Mouse (Mus musculus): ENCODE measurements at regions not wholly inside any gene's neighbourhood (a gene's known extent, or its start where the extent isn't known, plus 50 kb on each side); places are given as distances from the start of the nearest gene placed in this dataset.

GRCm38 (mm10) chr14:97287447-97287846, 768.5 kb upstream of the Klhl1 start:
- Histone ChIP-seq H3K27ac (no peak overlapping the region), H3K27me3 (no peaks in the 10 kb centered on the region), H3K36me3 (no peaks in the 10 kb centered on the region), H3K4me1 (replicated peaks) (no peaks in the 10 kb centered on the region), H3K9me3 (no peaks in the 10 kb centered on the region), H3K4me2 (replicated peaks) (no peak overlapping the region), H3K9ac (replicated peaks) (no peak overlapping the region), H3K4me3 (replicated peaks) (no peak overlapping the region)
- no peak for ATAC-seq

- no peaks in the 10 kb centered on the region for H3K9me3 ChIP-seq
- H3K36me3 ChIP-seq, result no peaks in the 10 kb centered on the region
- H3K27me3 ChIP-seq, result no peaks in the 10 kb centered on the region
- 31% methylated on average over 3 of the region's 3 CpGs for WGBS
- no peak for ATAC-seq
- no peak overlapping the region for H3K4me2 ChIP-seq (replicated peaks)
- no peak overlapping the region for H3K27ac ChIP-seq
- H3K4me3 ChIP-seq (replicated peaks), result no peak overlapping the region
- no peak overlapping the region for H3K9ac ChIP-seq (replicated peaks)
- H3K4me1 ChIP-seq (replicated peaks), result 0 out of 2 replicates have a peak, but pooled peaks cover 2% of the 10 kb centered on the region
Measured at GRCm38 (mm10) chr14:97258461-97258860, 739.6 kb upstream of the Klhl1 start.
